20 mouse cellular contexts compared by ENCODE assay signal in genomic region chr2:51892411-51892901, GRCm38 (mm10). TPM values are rescaled to one million over a fixed set of nuclear protein-coding genes. Genes with fewer than 3 reads are reported as not detected.
DNase-seq lines count a peak whose midpoint lies in the region; ATAC-seq lines count a peak whose summit lies in the region.
"Had no signal": no experiment of that assay in that cellular context is flagged by ENCODE, and none has a peak within 500 bp of the region (broad histone marks: within the 10 kb centered on the region; RNA-seq: fewer than 3 reads in every experiment).

No protein-coding gene starts in this region.

- no peaks in the 10 kb centered on the region for H3K27me3 ChIP-seq in lung, embryonic 16.5 days (ENCODE audit: control insufficient read depth, insufficient read depth, low read depth, low read length)
- no peaks in the 10 kb centered on the region for H3K27me3 ChIP-seq in intestine, embryonic 15.5 days (replicated peaks)
- no peaks in the 10 kb centered on the region for H3K27me3 ChIP-seq in kidney, embryonic 15.5 days
- H3K27me3 ChIP-seq: forebrain, embryonic 12.5 days; limb, embryonic 13.5 days had no signal

- no peak for DNase-seq in frontal cortex, postnatal 36 days (ENCODE audit: low spot score in 2 of 2)
- no peak for DNase-seq in lung, postnatal 36 days
- DNase-seq in right cerebral cortex, adult 2 months (ENCODE audit: low spot score in 2 of 2): no peak
- DNase-seq in urinary bladder, adult 2 months (ENCODE audit: low spot score): no peak
- DNase-seq: adrenal gland, adult 2 months; cerebellum, adult 9-10 months; gastrocnemius, postnatal 36 days; heart, postnatal 36 days; kidney, adult 11 months; thymus, postnatal 36 days had no signal

- peak; percentile 34 for ATAC-seq in frontal cortex, adult (ENCODE audit: low TSS enrichment)
- peak; percentile 43; the same call in 1 of the 2 replicates for ATAC-seq in lung, embryonic 16.5 days (ENCODE audit: low read depth)
- ATAC-seq in intestine, embryonic 15.5 days: peak; percentile 79
- ATAC-seq in kidney, embryonic 15.5 days (replicated peaks; ENCODE audit: low FRiP score): no peak

- no peak overlapping the region for H3K4me3 ChIP-seq in lung, embryonic 16.5 days (ENCODE audit: low read length)
- no peak overlapping the region for H3K4me3 ChIP-seq in intestine, embryonic 15.5 days (replicated peaks)
- H3K4me3 ChIP-seq in kidney, embryonic 15.5 days (replicated peaks): no peak overlapping the region
- H3K4me3 ChIP-seq: forebrain, embryonic 12.5 days; heart, embryonic 10.5 days; limb, embryonic 13.5 days had no signal

- H3K36me3 ChIP-seq in lung, embryonic 16.5 days (ENCODE audit: control insufficient read depth, insufficient read depth, low read length): no peaks in the 10 kb centered on the region
- H3K36me3 ChIP-seq in intestine, embryonic 15.5 days: no peaks in the 10 kb centered on the region
- H3K36me3 ChIP-seq in kidney, embryonic 15.5 days: no peaks in the 10 kb centered on the region
- H3K36me3 ChIP-seq: forebrain, embryonic 12.5 days; heart, embryonic 10.5 days; limb, embryonic 13.5 days had no signal

- H3K4me2 ChIP-seq in lung, embryonic 16.5 days (ENCODE audit: low read depth, low read length): 0 out of 2 replicates have a peak overlapping the region, but pooled peaks have one; percentile 14
- H3K4me2 ChIP-seq in intestine, embryonic 15.5 days (replicated peaks): no peak overlapping the region
- H3K4me2 ChIP-seq in kidney, embryonic 15.5 days: no peak overlapping the region
- H3K4me2 ChIP-seq: forebrain, embryonic 12.5 days; hindbrain, embryonic 14.5 days; limb, embryonic 13.5 days had no signal

- WGBS in lung, embryonic 16.5 days: 57% methylated on average over 12 of the region's 12 CpGs
- WGBS in intestine, embryonic 15.5 days: 42% methylated on average over 12 of the region's 12 CpGs
- 85% methylated on average over 12 of the region's 12 CpGs for WGBS in kidney, embryonic 15.5 days

- no peak overlapping the region for H3K27ac ChIP-seq in lung, embryonic 16.5 days (ENCODE audit: low read length)
- no peak overlapping the region for H3K27ac ChIP-seq in intestine, embryonic 15.5 days
- H3K27ac ChIP-seq in kidney, embryonic 15.5 days: no peak overlapping the region
- H3K27ac ChIP-seq: forebrain, embryonic 12.5 days; heart, embryonic 10.5 days; hindbrain, embryonic 14.5 days; kidney, postnatal 0 days; limb, embryonic 13.5 days; liver, embryonic 14.5 days had no signal

- no peak overlapping the region for H3K9ac ChIP-seq in lung, embryonic 16.5 days (ENCODE audit: low read length)
- H3K9ac ChIP-seq in intestine, embryonic 15.5 days: no peak overlapping the region
- no peak overlapping the region for H3K9ac ChIP-seq in kidney, embryonic 15.5 days
- H3K9ac ChIP-seq: forebrain, embryonic 12.5 days; hindbrain, embryonic 14.5 days; limb, embryonic 13.5 days; liver, embryonic 14.5 days had no signal

- no peaks in the 10 kb centered on the region for H3K9me3 ChIP-seq in lung, embryonic 16.5 days (ENCODE audit: control insufficient read depth, low read length)
- H3K9me3 ChIP-seq in intestine, embryonic 15.5 days: no peaks in the 10 kb centered on the region
- H3K9me3 ChIP-seq in kidney, embryonic 15.5 days (replicated peaks): no peaks in the 10 kb centered on the region
- H3K9me3 ChIP-seq: forebrain, embryonic 12.5 days; heart, embryonic 10.5 days; limb, embryonic 13.5 days had no signal

- H3K4me1 ChIP-seq in lung, embryonic 16.5 days (replicated peaks; ENCODE audit: control insufficient read depth, insufficient read depth, low read length): no peaks in the 10 kb centered on the region
- no peaks in the 10 kb centered on the region for H3K4me1 ChIP-seq in intestine, embryonic 15.5 days (replicated peaks)
- H3K4me1 ChIP-seq in kidney, embryonic 15.5 days: no peaks in the 10 kb centered on the region
- H3K4me1 ChIP-seq: forebrain, embryonic 12.5 days; heart, embryonic 10.5 days had no signal

RNA-seq across cellular contexts. Expression of gene Rbm43, which starts 42.5 kb away (rescaled TPM):
- polyA plus RNA-seq in lung, embryonic 16.5 days (2015; fragmentation: Nextera tagmentation; extraction: Ambion mirVana): 21.0 and 22.1 TPM in 2 replicates
- polyA plus RNA-seq in intestine, embryonic 15.5 days (2015; fragmentation: Nextera tagmentation; extraction: Ambion mirVana): 10.8 TPM in 2 replicates
- polyA plus RNA-seq in kidney, embryonic 15.5 days (2015; fragmentation: Nextera tagmentation; extraction: Ambion mirVana): 12.9 and 13.2 TPM in 2 replicates
- 16.3 and 17.5 TPM in 2 replicates for polyA plus RNA-seq in urinary bladder, adult 2 months (2012; rRNA removed)
